Mouse (Mus musculus) gastrocnemius, postnatal 14 days (tissue): ENCODE results near the gene Cklf. TPM values are rescaled to one million over a fixed set of nuclear protein-coding genes. Genes with fewer than 3 reads are reported as not detected.

Experiments
- DNase-seq: peaks from one replicate; pipeline ENCODE4 v3.0.0; 2021; ENCODE audit warnings: mixed read lengths
- intact Hi-C: fragments of 180-260 bp; cut with DNase I; formaldehyde crosslinking; loops from one replicate; pipeline ENCODE4 v1.15.1; 2025; ENCODE audit warnings: low total_unique reads
- long read RNA-seq, 2 experiments: library from polyadenylated mRNA; stranded (forward); transcript quantifications; one replicate each; pipeline ENCODE4 v2.0.0; 2021
- total RNA-seq, 2 experiments: library from RNA; stranded (reverse); gene quantifications; 2 replicates each; pipeline ENCODE4 v1.2.3; 2021

Gene Cklf
- 1 to 10 TPM; 3.5 to 5.0 TPM for total RNA-seq
- long read RNA-seq, experiment 1, partial matches to known transcripts, result 0 of 3 reads
- long read RNA-seq, experiment 1, other reads (novel, unspliced or antisense), result 1 of 3 reads
- long read RNA-seq, experiment 2, partial matches to known transcripts, result 0 of 1 reads
- long read RNA-seq, experiment 2, other reads (novel, unspliced or antisense), result 0 of 1 reads

DNA sequence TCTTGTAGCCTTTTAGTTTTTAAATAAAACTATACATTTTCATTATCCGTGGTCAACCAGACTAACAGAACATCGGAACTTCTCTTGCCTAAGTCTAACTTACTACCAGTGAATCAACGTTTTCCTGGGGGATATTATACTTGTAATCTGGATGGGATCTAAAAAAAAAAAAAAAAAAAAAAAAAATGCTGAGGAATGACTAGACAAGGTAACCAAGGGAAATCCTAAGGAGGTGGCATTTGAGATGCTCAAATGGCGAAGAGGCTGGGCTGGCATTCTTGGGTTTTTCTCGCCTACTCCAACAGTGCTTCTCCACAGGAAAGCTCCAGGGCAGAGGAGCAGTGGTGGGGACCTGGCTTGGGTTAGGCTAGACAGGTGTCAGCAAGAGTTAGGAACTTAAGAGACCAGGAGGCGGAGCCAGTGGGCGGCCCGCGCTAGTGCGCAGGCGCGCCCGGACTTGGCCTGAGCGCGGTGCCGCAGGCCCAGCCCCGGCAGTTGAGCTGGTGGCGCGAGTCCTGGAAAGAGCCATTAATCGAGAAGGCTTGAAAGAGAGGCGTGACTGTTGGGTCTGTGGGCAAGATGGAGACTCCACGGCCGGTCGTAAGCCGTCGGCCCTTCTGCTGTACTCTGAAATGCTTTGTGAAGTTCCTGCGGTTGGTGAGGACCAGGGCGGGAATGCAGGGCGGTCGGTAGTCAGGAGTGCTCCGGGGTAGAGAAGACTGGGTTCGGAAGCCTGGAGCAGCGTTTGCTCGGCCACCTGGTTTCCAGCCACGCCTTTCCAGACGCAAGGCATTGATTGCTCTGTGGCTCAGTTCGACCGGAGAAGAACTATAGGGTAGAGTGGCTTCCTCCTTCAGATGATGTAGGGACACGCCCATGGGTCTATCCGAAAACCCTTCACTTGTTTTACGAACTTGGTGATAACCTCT is at the start of gene Cklf:
Cklf (plus strand) TSS at position 423 of the 929 bp plus-strand sequence.
- intact Hi-C loops, result loop anchor here (5.0 kb wide), 1 partner anchor 92 kb away; no protein-coding TSS in a partner anchor
- peak; percentile 85 for DNase-seq

- intact Hi-C loops, result no loop called here
- no peak for DNase-seq
Observed at GRCm38 (mm10) chr8:104201622-104202021, 49.0 kb upstream of the Cklf start.

GRCm38 (mm10) chr8:104202320-104202719 is 48.3 kb upstream of the Cklf start:
- intact Hi-C loops, result no loop called here
- no peak for DNase-seq

DNA sequence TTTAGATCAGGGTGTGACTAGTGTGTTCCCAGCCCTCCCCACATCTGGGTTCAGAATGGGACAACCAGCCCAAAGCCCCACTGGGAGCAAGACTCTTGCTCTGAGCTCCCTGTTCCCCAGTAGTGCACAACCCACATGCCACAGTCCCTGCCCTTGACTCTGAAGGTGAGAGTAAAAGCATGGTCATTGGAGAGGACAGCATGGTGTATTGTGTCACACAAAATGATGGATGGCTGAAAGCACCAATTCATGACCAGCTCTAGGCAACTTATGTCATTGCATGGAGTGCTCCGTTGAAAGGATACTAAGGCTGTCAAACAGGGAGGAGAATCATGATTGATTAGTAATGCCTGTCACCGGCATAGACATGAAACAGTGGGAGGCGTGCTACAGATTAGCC is 45.4 kb upstream of the Cklf start:
- intact Hi-C loops, result no loop called here
- DNase-seq, result no peak

GRCm38 (mm10) chr8:104217601-104218000 is 33.1 kb upstream of the Cklf start:
- intact Hi-C loops, result loop anchor here (5.0 kb wide), 2 partner anchors 55 to 70 kb away; no protein-coding TSS in a partner anchor
- DNase-seq, result no peak

- intact Hi-C loops, result loop anchor here (5.0 kb wide), 2 partner anchors 57 to 72 kb away; no protein-coding TSS in a partner anchor
- peak; percentile 49 for DNase-seq
Observed at GRCm38 (mm10) chr8:104219079-104219478, 31.6 kb upstream of the Cklf start.

DNA sequence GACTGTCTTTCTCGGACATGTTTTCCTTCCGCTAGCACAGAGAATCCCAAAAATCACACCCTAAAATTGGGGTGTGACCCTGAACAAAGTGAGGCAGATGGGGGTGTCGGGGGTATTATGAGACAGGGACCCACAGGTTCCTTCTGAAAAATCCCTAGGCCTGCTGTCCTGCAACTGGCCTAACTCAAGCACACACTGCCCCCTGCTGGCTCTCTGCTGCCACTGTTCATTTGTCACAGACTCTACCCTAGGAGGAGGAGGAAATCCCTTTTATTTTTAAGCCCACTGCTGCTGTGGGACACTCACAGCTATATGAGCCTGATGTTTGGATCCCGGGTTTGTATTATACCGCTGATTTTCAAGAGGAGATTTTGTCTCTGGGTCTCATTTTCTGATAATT is 30.9 kb upstream of the Cklf start:
- intact Hi-C loops, result loop anchor here (5.0 kb wide), 3 partner anchors 58 to 128 kb away; no protein-coding TSS in a partner anchor
- DNase-seq, result peak; percentile 72

DNA sequence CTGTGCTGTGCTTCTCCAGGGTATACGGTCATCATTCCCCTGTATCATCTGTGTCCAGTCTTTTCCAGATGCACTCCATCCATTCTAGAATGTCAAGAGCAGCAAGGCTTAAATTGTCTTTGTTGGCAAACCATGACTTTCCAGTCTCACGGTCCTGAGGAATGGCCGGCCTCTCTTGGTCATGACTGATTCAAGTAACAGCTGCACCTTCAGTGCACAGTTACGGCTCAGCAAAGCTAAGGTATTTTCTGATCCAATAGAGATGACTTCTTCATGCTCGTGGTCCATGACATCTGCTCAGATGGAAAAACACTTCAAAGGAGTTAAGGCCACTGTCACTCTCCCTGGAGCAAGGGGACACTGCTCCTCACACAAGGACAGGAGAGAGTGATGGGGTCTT is 23.6 kb upstream of the Cklf start:
- intact Hi-C loops, result no loop called here
- DNase-seq, result no peak

DNA sequence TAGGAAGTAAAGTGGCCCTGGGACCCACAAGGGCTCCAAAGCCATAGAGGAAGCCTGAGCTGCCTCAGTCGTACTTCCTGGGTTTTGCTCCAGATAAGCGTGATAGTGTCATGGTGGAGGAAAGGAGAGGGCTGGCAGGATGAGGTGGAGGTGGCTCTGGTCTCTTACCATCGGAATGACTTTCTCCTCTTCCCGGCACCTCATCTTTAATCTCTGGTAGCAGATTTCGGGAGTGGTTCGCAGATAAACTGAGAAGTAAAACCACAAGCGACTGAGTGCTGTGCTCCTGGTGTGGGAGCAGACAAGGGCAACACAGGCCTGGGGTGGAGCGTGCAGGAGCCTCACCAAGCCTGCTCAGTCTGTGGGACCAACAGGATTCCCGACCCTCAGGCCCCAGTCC is 20.3 kb upstream of the Cklf start:
- no peak for DNase-seq
- intact Hi-C loops, result no loop called here

DNA sequence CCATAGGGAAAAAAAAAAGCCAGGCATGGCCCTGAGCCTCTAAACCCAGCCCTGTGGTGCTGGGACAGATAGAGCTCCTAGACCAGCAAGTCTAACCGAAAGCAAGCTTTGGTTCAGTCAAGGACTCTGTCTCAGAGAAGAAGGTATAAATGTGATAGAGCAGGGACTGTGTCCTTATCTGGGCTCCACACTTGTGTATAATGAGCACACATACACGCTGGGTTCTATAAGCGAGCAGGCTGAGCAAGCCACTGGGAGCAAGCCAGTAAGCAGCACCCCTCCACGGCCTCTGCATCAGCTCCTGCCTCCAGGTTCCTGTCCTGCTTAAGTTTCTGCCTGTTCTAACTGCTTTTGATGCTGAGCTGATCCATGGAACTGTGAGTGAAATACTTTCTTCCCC is 18.6 kb upstream of the Cklf start:
- intact Hi-C loops, result no loop called here
- no peak for DNase-seq

DNA sequence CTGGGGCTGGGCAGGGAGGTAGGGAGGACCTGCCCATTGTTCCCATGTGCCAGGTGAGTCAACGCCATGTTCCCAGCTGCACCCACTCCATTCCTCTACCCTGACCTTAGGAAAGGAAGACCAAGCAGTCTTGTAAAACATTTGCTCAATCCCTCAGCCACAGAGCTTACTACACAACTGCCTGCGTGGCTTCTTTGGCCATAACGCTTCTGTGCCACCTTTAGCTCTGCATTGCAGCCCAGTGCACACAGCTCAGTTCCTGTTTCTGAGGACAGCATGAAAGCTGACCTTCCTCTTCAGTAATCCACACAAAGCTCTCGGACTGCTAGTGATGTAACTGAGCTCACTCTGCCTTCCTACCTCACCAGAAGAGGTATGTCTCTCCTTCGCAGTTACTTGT is 17.7 kb upstream of the Cklf start:
- no peak for DNase-seq

DNA sequence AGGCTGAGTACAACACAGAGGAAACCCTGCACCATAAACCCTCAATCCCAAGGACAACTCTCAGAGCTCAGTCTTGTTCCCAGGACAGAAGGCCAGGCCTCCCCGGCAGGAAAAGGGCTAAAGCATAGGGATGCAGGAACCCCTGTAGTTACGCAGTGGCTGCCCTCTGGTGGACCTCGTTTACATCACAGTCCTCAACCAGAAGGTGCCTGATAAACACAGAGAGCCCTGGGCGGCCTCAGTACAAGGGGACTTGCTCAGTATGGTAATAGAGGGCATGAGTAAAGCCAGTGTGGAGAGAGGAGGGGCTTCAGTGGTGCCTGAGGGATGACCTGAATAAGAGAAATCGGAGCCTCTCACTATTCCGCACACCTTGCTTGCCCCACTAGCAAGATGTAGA is 16.1 kb upstream of the Cklf start:
- intact Hi-C loops, result no loop called here
- no peak for DNase-seq

More for the DNA sequence above, 17.7 kb upstream of the Cklf start:
- intact Hi-C loops, result no loop called here

GRCm38 (mm10) chr8:104239418-104239861 is 11.2 kb upstream of the Cklf start:
- intact Hi-C loops, result no loop called here

GRCm38 (mm10) chr8:104242038-104242644 is 8.5 kb upstream of the Cklf start:
- intact Hi-C loops, result no loop called here

More at GRCm38 (mm10) chr8:104239418-104239861, 11.2 kb upstream of the Cklf start:
- DNase-seq, result no peak

GRCm38 (mm10) chr8:104246621-104247020 is 4.0 kb upstream of the Cklf start:
- intact Hi-C loops, result no loop called here
- DNase-seq, result no peak

More at GRCm38 (mm10) chr8:104242038-104242644, 8.5 kb upstream of the Cklf start:
- DNase-seq, result no peak

DNA sequence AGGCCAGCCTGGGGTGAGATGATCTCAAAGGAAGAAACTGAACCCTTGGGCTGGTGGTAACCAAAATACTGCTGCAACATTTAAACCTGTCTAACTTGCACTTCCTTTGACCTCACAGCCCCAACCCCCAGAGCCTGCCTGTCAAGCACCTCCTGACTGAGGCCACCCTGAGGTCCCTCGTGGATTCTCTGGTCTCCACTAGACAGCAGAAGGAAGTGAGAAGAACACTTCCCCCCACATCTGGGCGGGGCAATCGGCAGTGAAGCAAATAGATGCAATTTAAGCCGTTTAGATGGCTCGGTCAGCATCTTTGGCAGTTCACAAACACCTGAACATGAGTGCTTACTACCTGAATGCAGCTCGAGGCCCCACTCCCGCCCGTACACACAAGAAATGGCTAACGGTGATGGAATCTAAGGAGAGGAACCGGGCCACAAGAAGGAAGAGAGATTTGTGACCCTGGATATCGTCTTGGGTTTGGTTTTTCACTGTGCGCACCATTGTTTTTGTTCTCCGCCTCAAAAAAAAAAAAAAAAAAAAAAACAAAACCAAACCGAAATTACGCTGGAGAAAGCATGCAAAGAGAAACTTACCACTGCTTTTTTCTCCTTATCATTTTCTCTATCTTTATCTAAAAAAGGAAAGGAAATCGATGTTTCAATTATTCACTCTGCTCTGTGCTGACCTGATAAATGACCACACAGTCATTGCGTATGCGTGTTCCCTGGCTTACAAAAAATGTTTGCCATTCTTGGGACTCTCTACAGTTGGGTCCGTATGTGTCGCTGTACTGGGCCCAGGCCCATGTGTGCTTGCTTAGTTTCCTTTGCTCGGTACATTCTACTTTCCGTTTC is 3.4 kb upstream of the Cklf start:
- intact Hi-C loops, result no loop called here
- peak; percentile 30 for DNase-seq

GRCm38 (mm10) chr8:104247908-104248275 is 2.8 kb upstream of the Cklf start:
- no peak for DNase-seq

DNA sequence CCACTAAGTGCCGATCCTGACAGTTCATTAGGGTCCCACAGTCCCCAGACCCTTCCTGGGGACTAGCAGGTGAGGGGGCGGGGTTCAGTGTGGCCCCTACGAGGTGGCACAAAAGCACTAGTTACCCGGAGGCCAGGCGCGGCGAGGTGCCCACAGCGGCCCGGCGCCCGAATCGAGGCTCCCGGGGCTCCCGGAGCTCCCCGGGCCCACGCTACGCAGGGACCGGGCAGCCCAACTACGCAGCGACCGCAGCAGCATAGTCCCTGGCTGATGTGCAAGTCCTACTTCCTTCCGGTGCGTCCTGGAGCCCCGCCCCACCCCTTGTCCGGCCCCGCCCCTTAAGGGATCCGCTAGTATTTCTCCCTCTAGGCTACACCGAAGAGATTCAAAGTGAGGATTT is 2.4 kb upstream of the Cklf start, which contains the start of gene Tk2:
Tk2 (minus strand) TSS at position 283 of the 400 bp plus-strand sequence.
- intact Hi-C loops, result no loop called here
- DNase-seq, result peak; percentile 82

More at GRCm38 (mm10) chr8:104247908-104248275, 2.8 kb upstream of the Cklf start:
- intact Hi-C loops, result no loop called here

- intact Hi-C loops, result no loop called here
- no peak for DNase-seq
Observed at GRCm38 (mm10) chr8:104249442-104249996, 1.1 kb upstream of the Cklf start.
